Mouse (Mus musculus) embryonic fibroblast, embryonic 13.5 days (primary cell): ENCODE measurements around the gene Grm6. TPM values are rescaled to one million over a fixed set of nuclear protein-coding genes. Genes with fewer than 3 reads are reported as not detected.

Experiments used
- H3K27ac ChIP-seq: 2 replicates; pipeline ENCODE4 v1.5.1; 2012; ENCODE audit warnings: low read length, control low read depth, inconsistent platforms; ENCODE audit not compliant: insufficient read depth
- H3K4me1 ChIP-seq: 2 replicates; pipeline ENCODE4 v1.6.1; 2011; ENCODE audit warnings: low read length; ENCODE audit not compliant: control insufficient read depth, insufficient read depth
- H3K4me3 ChIP-seq: 2 replicates; pipeline ENCODE4 v1.5.1; 2011; ENCODE audit warnings: mild to moderate bottlenecking, control low read depth, low read length; ENCODE audit not compliant: insufficient read depth
- CTCF ChIP-seq: IDR thresholded peaks from 2 replicates; pipeline ENCODE4 v1.5.1; 2011; ENCODE audit warnings: mild to moderate bottlenecking, control low read depth, low read length, moderate library complexity, borderline replicate concordance; ENCODE audit not compliant: insufficient read depth
- POLR2A ChIP-seq: IDR thresholded peaks from 2 replicates; pipeline ENCODE4 v1.6.1; 2011; ENCODE audit warnings: low read depth, mild to moderate bottlenecking, control low read depth, low read length, moderate library complexity
- polyA plus RNA-seq: library from polyadenylated mRNA; stranded (reverse); fragments of >200 nt; gene quantifications from 2 replicates; pipeline ENCODE4 v1.2.4, GENCODE M21; 2011; ENCODE audit warnings: low read depth; ENCODE audit not compliant: missing spikeins, insufficient read length

Grm6 gene
- polyA plus RNA-seq, 1 experiment, result not detected

GRCm38 (mm10) chr11:50913301-50913700 is 62.8 kb downstream of the Grm6 start:
- no peak for TF ChIP-seq POLR2A
- no peak for TF ChIP-seq CTCF

GRCm38 (mm10) chr11:50914461-50914860 is 64.0 kb downstream of the Grm6 start:
- no peak overlapping the region for H3K4me3 ChIP-seq
- H3K27ac ChIP-seq, result no peak overlapping the region
- no peaks in the 10 kb centered on the region; the same call in 1 of the 2 replicates for H3K4me1 ChIP-seq
- TF ChIP-seq CTCF, result no peak
- TF ChIP-seq POLR2A, result no peak

More at GRCm38 (mm10) chr11:50913301-50913700, 62.8 kb downstream of the Grm6 start:
- Histone ChIP-seq H3K4me1 (no peaks in the 10 kb centered on the region; the same call in 1 of the 2 replicates), H3K4me3 (no peak overlapping the region), H3K27ac (no peak overlapping the region)

Other genes starting within 250 kb of the Grm6 start
- 22.3 and 25.6 TPM in 2 replicates for gene Adamts2, start 248.6 kb upstream of the Grm6 start, polyA plus RNA-seq
- 18.2 and 34.8 TPM in 2 replicates for gene Zfp354c, start 23.0 kb upstream of the Grm6 start, polyA plus RNA-seq
- gene Zfp879, start 9.1 kb upstream of the Grm6 start, polyA plus RNA-seq, result 0.28 TPM in 1 of 2 replicates, not detected in the other
- 1.2 and 1.9 TPM in 2 replicates for gene Zfp454, start 37.0 kb downstream of the Grm6 start, polyA plus RNA-seq
- 4.2 and 4.9 TPM in 2 replicates for gene Zfp2, start 65.5 kb downstream of the Grm6 start, polyA plus RNA-seq
- gene Zfp354b, start 80.9 kb downstream of the Grm6 start, polyA plus RNA-seq, result 1.6 and 2.2 TPM in 2 replicates
- not detected in 2 replicates for gene 4933414I15Rik, start 93.1 kb downstream of the Grm6 start, polyA plus RNA-seq
- gene Prop1, start 103.1 kb downstream of the Grm6 start, polyA plus RNA-seq, result not detected in 2 replicates
- not detected in 2 replicates for gene Olfr1378, start 115.8 kb downstream of the Grm6 start, polyA plus RNA-seq
- gene Olfr1377, start 131.3 kb downstream of the Grm6 start, polyA plus RNA-seq, result not detected in 2 replicates
- not detected in 2 replicates for gene Olfr51, start 152.9 kb downstream of the Grm6 start, polyA plus RNA-seq
- not detected in 2 replicates for gene Olfr54, start 163.6 kb downstream of the Grm6 start, polyA plus RNA-seq
- not detected in 2 replicates for gene Olfr1375, start 197.4 kb downstream of the Grm6 start, polyA plus RNA-seq
- 5.0 and 6.4 TPM in 2 replicates for gene Zfp354a, start 208.6 kb downstream of the Grm6 start, polyA plus RNA-seq